Mouse (Mus musculus): ENCODE measurements at regions not wholly inside any gene's neighbourhood (a gene's known extent, or its start where the extent isn't known, plus 50 kb on each side); places are given as distances from the start of the nearest gene placed in this dataset.

- no peak for ATAC-seq (replicated peaks; ENCODE audit: low read depth, poor library complexity, severe bottlenecking)
Measured at GRCm38 (mm10) chr11:56442381-56442780, 401.6 kb upstream of the Nmur2 start.

- ATAC-seq (replicated peaks; ENCODE audit: low read depth, poor library complexity, severe bottlenecking): no peak
Measured at GRCm38 (mm10) chr11:56441071-56441470, 400.3 kb upstream of the Nmur2 start.

- no peak for ATAC-seq (replicated peaks; ENCODE audit: low read depth, poor library complexity, severe bottlenecking)
Measured at GRCm38 (mm10) chr11:56431089-56431488, 390.3 kb upstream of the Nmur2 start.

- ATAC-seq (replicated peaks; ENCODE audit: low read depth, poor library complexity, severe bottlenecking): no peak
Measured at GRCm38 (mm10) chr11:56384761-56385160, 344.0 kb upstream of the Nmur2 start.

GRCm38 (mm10) chr11:56377535-56377934 is 336.7 kb upstream of the Nmur2 start:
- no peak for ATAC-seq (replicated peaks; ENCODE audit: low read depth, poor library complexity, severe bottlenecking)

GRCm38 (mm10) chr11:56374329-56374728 is 333.5 kb upstream of the Nmur2 start:
- no peak for ATAC-seq (replicated peaks; ENCODE audit: low read depth, poor library complexity, severe bottlenecking)

GRCm38 (mm10) chr11:56373624-56374023 is 332.8 kb upstream of the Nmur2 start:
- ATAC-seq (replicated peaks; ENCODE audit: low read depth, poor library complexity, severe bottlenecking): no peak

GRCm38 (mm10) chr11:56357690-56358089 is 316.9 kb upstream of the Nmur2 start:
- ATAC-seq (replicated peaks; ENCODE audit: low read depth, poor library complexity, severe bottlenecking): no peak

GRCm38 (mm10) chr11:56351798-56352366 is 311.1 kb upstream of the Nmur2 start:
- ATAC-seq (replicated peaks; ENCODE audit: low read depth, poor library complexity, severe bottlenecking): no peak

- no peak for ATAC-seq (replicated peaks; ENCODE audit: low read depth, poor library complexity, severe bottlenecking)
Measured at GRCm38 (mm10) chr11:56351231-56351630, 310.4 kb upstream of the Nmur2 start.

- no peak for ATAC-seq (replicated peaks; ENCODE audit: low read depth, poor library complexity, severe bottlenecking)
Measured at GRCm38 (mm10) chr11:56349766-56350165, 309.0 kb upstream of the Nmur2 start.

GRCm38 (mm10) chr11:56348408-56348807 is 307.6 kb upstream of the Nmur2 start:
- ATAC-seq (replicated peaks; ENCODE audit: low read depth, poor library complexity, severe bottlenecking): no peak

- no peak for ATAC-seq (replicated peaks; ENCODE audit: low read depth, poor library complexity, severe bottlenecking)
Measured at GRCm38 (mm10) chr11:56343083-56343482, 302.3 kb upstream of the Nmur2 start.

- no peak for ATAC-seq (replicated peaks; ENCODE audit: low read depth, poor library complexity, severe bottlenecking)
Measured at GRCm38 (mm10) chr11:56341731-56342130, 300.9 kb upstream of the Nmur2 start.

- no peak for ATAC-seq (replicated peaks; ENCODE audit: low read depth, poor library complexity, severe bottlenecking)
Measured at GRCm38 (mm10) chr11:56341040-56341439, 300.2 kb upstream of the Nmur2 start.

GRCm38 (mm10) chr11:56338511-56338910 is 297.7 kb upstream of the Nmur2 start:
- no peak for ATAC-seq (replicated peaks; ENCODE audit: low read depth, poor library complexity, severe bottlenecking)

- no peak for ATAC-seq (replicated peaks; ENCODE audit: low read depth, poor library complexity, severe bottlenecking)
Measured at GRCm38 (mm10) chr11:56335937-56336336, 295.1 kb upstream of the Nmur2 start.

GRCm38 (mm10) chr11:56320293-56320692 is 279.5 kb upstream of the Nmur2 start:
- ATAC-seq (replicated peaks; ENCODE audit: low read depth, poor library complexity, severe bottlenecking): no peak

- no peak for ATAC-seq (replicated peaks; ENCODE audit: low read depth, poor library complexity, severe bottlenecking)
Measured at GRCm38 (mm10) chr11:56315221-56315987, 274.6 kb upstream of the Nmur2 start.

GRCm38 (mm10) chr11:56309549-56309948 is 268.7 kb upstream of the Nmur2 start:
- no peak for ATAC-seq (replicated peaks; ENCODE audit: low read depth, poor library complexity, severe bottlenecking)

GRCm38 (mm10) chr11:56308383-56309105 is 267.7 kb upstream of the Nmur2 start:
- no peak for ATAC-seq (replicated peaks; ENCODE audit: low read depth, poor library complexity, severe bottlenecking)
